Mouse (Mus musculus): ENCODE results near the gene Lipt1. TPM values are rescaled to one million over a fixed set of nuclear protein-coding genes. Genes with fewer than 3 reads are reported as not detected.

Gene Lipt1
- 1 to 10 TPM; 6.9 to 7.4 TPM for total RNA-seq (2021)
- long read RNA-seq, experiment 1, partial matches to known transcripts = 0 of 4 reads
- long read RNA-seq, experiment 1, other reads (novel, unspliced or antisense) = 2 of 4 reads
- long read RNA-seq, experiment 2, partial matches to known transcripts = 0 of 6 reads
- long read RNA-seq, experiment 2, other reads (novel, unspliced or antisense) = 3 of 6 reads

- peak within 1 kb of the TSS; percentile 79 for H3K27ac ChIP-seq
- peak within 1 kb of the TSS; percentile 62 for H3K4me3 ChIP-seq
- no peak for DNase-seq (ENCODE audit: low spot score in 2 of 2)
- no peak for TF ChIP-seq CTCF (conservative IDR thresholded peaks at IDR 0.05)
Measured at GRCm38 (mm10) chr1:37871704-37872103, at the start of gene Lipt1. Gene Lipt1 (plus strand): TSS chr1:37871738.

GRCm38 (mm10) chr1:37831681-37832080 lies 39.9 kb upstream of the Lipt1 start:
- Histone ChIP-seq H3K4me3 (no peak overlapping the region), H3K27ac (no peak overlapping the region)
- DNase-seq (ENCODE audit: low spot score in 2 of 2) = no peak
- no peak for TF ChIP-seq CTCF (conservative IDR thresholded peaks at IDR 0.05)

- Histone ChIP-seq H3K27ac (no peak overlapping the region), H3K4me3 (no peak overlapping the region)
- no peak for TF ChIP-seq CTCF (conservative IDR thresholded peaks at IDR 0.05)
- no peak for DNase-seq (ENCODE audit: low spot score in 2 of 2)
Measured at GRCm38 (mm10) chr1:37846878-37847277, 24.7 kb upstream of the Lipt1 start.

DNA sequence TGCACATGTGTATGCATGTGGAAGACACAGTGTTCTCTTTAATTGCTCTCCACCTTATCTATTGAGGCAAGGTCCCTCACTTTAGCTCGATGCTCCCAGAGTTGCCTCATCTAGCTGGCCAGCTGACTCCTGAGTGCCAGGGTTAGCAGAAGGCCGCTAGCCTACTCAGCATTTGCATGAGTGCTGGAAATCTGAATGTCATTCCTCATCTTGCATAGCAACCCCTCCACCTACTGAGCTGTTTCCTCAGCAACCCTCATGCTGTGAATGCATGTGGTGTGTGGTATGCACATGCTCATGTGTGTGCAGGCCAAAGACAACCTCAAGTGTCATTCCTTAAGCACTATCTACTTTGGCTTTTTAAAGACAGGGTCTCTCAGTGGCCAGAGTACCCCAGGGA lies 20.8 kb upstream of the Lipt1 start:
- no peak overlapping the region for H3K4me3 ChIP-seq
- no peak for TF ChIP-seq CTCF (conservative IDR thresholded peaks at IDR 0.05)
- peak overlapping the region; percentile 85 for H3K27ac ChIP-seq
- DNase-seq (ENCODE audit: low spot score in 2 of 2) = peak; percentile 32 to 39

- peak; percentile 99 for DNase-seq (ENCODE audit: low spot score in 2 of 2)
- peak; percentile 68 for TF ChIP-seq CTCF (conservative IDR thresholded peaks at IDR 0.05)
- peak overlapping the region; percentile 86 for H3K4me3 ChIP-seq
- H3K27ac ChIP-seq = peak overlapping the region; percentile 98
Measured at GRCm38 (mm10) chr1:37864511-37865400, 6.8 kb upstream of the Lipt1 start.

DNA sequence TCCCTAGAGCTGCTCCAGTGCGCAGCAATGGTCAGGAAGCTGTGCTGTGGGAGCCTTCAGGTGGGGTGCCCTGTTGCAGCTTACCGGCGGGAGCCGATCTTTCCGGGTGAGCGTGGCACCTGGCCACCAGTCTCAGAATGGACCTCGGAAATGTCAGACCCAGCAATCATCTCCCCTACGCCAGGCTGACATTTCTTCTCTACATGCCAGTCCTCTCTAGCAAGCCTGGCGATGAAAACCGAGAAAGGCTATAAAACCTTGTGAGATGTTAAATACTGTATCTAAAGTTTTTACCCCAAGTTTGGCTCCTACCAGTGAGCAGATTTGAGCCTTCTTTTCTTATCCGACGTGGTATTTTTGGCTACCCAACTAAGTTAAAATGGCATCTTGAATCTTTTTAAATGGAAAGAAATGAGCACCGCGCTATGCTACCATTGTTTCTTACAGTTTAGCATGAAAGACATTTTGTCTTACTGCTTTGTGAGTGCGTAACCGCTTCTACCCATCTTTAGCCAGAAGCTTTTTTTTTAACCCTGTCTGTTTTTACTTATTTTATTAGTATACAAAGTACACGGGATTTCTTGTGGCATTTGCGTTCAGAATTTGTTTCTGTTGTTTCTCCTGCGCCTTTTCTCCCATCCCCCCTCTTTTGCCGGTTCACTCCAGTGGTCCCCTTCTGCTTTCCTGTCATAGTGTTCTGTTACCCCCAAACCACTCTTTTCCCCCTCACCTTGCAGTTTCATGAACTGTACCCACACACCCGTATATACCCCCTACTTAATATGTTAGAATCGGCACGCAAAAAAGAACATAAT lies 5.9 kb upstream of the Lipt1 start:
- H3K4me3 ChIP-seq = peak overlapping the region; percentile 86
- H3K27ac ChIP-seq = peak overlapping the region; percentile 98
- no peak for TF ChIP-seq CTCF (conservative IDR thresholded peaks at IDR 0.05)
- DNase-seq (ENCODE audit: low spot score in 2 of 2) = no peak

DNA sequence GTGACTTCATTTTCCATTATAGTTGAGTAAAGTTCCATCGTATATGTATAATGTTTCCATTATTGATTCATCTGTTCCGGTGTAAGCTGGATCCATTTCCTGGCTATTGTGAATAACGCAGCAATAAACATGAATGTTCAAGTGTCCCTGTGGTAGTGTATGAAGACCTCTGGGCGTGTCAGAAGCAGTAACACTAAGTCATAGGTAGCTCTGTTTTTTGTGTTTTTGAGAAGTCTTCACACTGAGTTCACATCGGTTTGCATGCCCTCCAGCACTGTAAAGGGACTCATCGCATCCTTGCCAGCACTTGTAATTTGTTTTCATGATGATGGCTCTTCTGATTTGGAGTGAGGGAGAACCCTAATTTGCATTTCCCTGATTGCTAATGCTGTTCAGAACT lies 5.3 kb upstream of the Lipt1 start, which contains the start of gene Tsga10:
Gene Tsga10 (minus strand): TSS at position 144 of the 400 bp plus-strand sequence.
- peak within 1 kb of the TSS; percentile 86 for H3K4me3 ChIP-seq
- DNase-seq (ENCODE audit: low spot score in 2 of 2) = no peak
- TF ChIP-seq CTCF (conservative IDR thresholded peaks at IDR 0.05) = no peak
- peak within 1 kb of the TSS; percentile 98 for H3K27ac ChIP-seq

- peak in 1 of 2 experiments; percentile 50 for DNase-seq (ENCODE audit: low spot score in 2 of 2)
- peak; percentile 86 for TF ChIP-seq CTCF (conservative IDR thresholded peaks at IDR 0.05)
- H3K27ac ChIP-seq = no peak overlapping the region
- no peak overlapping the region for H3K4me3 ChIP-seq
Measured at GRCm38 (mm10) chr1:37867056-37867455, 4.5 kb upstream of the Lipt1 start.

GRCm38 (mm10) chr1:37867684-37868322 lies 3.7 kb upstream of the Lipt1 start:
- Histone ChIP-seq H3K4me3 (no peak overlapping the region), H3K27ac (no peak overlapping the region)
- no peak for TF ChIP-seq CTCF (conservative IDR thresholded peaks at IDR 0.05)
- no peak for DNase-seq (ENCODE audit: low spot score in 2 of 2)

DNA sequence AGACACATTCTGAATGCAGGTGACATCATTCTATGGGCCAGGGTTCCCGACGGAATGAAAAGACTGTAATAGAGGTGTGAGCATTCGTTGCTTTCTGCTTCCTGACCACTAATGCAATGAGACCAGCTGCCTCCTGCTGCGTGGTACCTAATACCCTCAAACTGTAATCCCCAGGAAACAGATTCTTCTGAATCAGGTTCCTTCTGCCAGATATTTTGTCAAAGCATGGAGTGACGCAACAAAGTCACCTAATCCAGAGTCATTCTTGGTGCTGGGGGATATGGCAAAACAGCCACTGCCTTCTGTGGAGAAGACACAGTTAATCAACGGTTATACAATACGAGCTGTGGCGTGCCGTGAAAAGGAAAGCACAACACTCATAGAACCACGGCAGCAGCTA lies 2.9 kb upstream of the Lipt1 start:
- Histone ChIP-seq H3K4me3 (no peak overlapping the region), H3K27ac (no peak overlapping the region)
- no peak for TF ChIP-seq CTCF (conservative IDR thresholded peaks at IDR 0.05)
- DNase-seq (ENCODE audit: low spot score in 2 of 2) = no peak

DNA sequence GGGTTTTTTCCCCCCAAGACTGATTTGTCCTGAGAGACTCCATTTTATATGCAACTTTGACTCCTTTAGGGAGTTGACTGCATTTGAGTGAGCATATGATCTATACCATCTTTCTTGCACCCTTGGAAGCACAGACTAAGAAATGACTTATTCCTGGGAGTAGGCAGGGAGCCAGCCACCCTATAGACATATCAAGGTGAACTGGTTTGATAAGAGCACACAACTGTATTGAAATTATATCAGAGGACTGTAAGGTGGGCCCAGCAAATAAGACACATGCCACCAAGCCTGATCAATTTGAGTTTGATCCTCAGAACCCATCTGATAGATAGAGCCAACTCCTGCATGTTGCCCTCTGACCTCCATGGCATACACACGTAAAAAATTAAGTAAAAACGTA lies 2.2 kb upstream of the Lipt1 start:
- H3K27ac ChIP-seq = no peak overlapping the region
- no peak for TF ChIP-seq CTCF (conservative IDR thresholded peaks at IDR 0.05)
- no peak for DNase-seq (ENCODE audit: low spot score in 2 of 2)
- no peak overlapping the region for H3K4me3 ChIP-seq

Data from layer of hippocampus, adult 2 months (tissue).